Mouse (Mus musculus) brain, embryonic 14.5 days (tissue): ENCODE measurements at regions not wholly inside any gene's neighbourhood (a gene's known extent, or its start where the extent isn't known, plus 50 kb on each side); places are given as distances from the start of the nearest gene placed in this dataset.

Experiments used
- CTCF ChIP-seq: fragments of 200-500 bp; IDR thresholded peaks from 2 replicates; pipeline ENCODE4 v1.5.1; 2012; ENCODE audit warnings: inconsistent platforms, mild to moderate bottlenecking, moderate library complexity, borderline replicate concordance; ENCODE audit not compliant: insufficient read depth, insufficient read length; ENCODE audit errors: extremely low read depth
- POLR2A ChIP-seq: fragments of 200-500 bp; IDR thresholded peaks from 2 replicates; pipeline ENCODE4 v1.6.1; 2012; ENCODE audit warnings: mild to moderate bottlenecking, inconsistent platforms, borderline replicate concordance; ENCODE audit not compliant: poor library complexity, insufficient read depth, insufficient read length, severe bottlenecking; ENCODE audit errors: extremely low read depth

DNA sequence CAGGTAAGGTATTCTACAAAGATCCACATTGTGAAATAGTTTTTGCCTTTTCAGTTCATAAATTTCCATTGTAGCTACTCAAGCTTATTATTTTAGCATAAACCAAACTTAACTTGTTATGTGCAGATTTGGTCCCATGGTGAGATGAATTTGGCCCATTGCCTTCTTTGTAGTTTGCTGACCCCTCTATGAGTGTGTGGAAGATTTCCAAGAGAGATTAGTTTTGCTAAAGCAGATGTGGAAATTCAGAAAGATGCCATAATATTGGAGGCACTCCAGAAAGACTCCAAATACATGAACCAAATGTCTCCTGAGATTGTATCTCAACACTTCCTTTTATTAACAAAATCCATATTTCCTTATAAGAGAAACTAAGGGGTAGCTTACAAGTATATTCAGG lies 291.0 kb downstream of the Kif2b start:
- TF ChIP-seq CTCF (no peak), POLR2A (no peak)
